Mouse (Mus musculus): Measurements from ENCODE around the gene Gm20914.
"Not testable (repeated sequence)": the region's sequence is repeated elsewhere in the genome, so short reads cannot be mapped to it uniquely, and the experiment has no call there.

Gene Gm20914

GRCm38 (mm10) chrY:5725678-5726077, at the start of gene Gm20914:
Gene Gm20914, plus strand, starts transcription at chrY:5725978.
- not testable (repeated sequence) for DNase-seq (ENCODE audit: inconsistent ontology term)

Measured in Muller cell, postnatal 12 days (primary cell).